Mouse (Mus musculus) ES-Bruce4 (cell line): Measurements from ENCODE around the gene Asb16. TPM values are rescaled to one million over a fixed set of nuclear protein-coding genes. Genes with fewer than 3 reads are reported as not detected.
A peak's percentile ranks its signal among the peaks of the same experiment; 100 is the strongest.

Experiments
- H3K27ac ChIP-seq: 2 replicates; pipeline ENCODE4 v1.5.1; 2012; ENCODE audit warnings: low read length, inconsistent platforms; ENCODE audit not compliant: insufficient read depth
- H3K27me3 ChIP-seq: 2 replicates; pipeline ENCODE4 v1.6.1; 2012; ENCODE audit warnings: mild to moderate bottlenecking, low read length, inconsistent platforms; ENCODE audit not compliant: control insufficient read depth, poor library complexity, insufficient read depth, severe bottlenecking
- H3K36me3 ChIP-seq: 2 replicates; pipeline ENCODE4 v1.6.1; 2012; ENCODE audit warnings: inconsistent platforms, mild to moderate bottlenecking, low read length, moderate library complexity; ENCODE audit not compliant: control insufficient read depth, poor library complexity, insufficient read depth, severe bottlenecking
- H3K4me1 ChIP-seq: one replicate; pipeline ENCODE4 v1.8.1; 2011; ENCODE audit warnings: low read length; ENCODE audit not compliant: control insufficient read depth, insufficient read depth
- H3K4me3 ChIP-seq: 2 replicates; pipeline ENCODE4 v1.5.1; 2011; ENCODE audit warnings: low read depth, mild to moderate bottlenecking, low read length
- H3K9ac ChIP-seq: 2 replicates; pipeline ENCODE4 v1.6.1; 2012; ENCODE audit warnings: low read depth, mild to moderate bottlenecking, inconsistent platforms; ENCODE audit not compliant: poor library complexity, severe bottlenecking
- H3K9me3 ChIP-seq: replicated peaks from 2 replicates; pipeline ENCODE4 v1.6.1; 2012; ENCODE audit warnings: mild to moderate bottlenecking, low read length, inconsistent platforms; ENCODE audit not compliant: control insufficient read depth, poor library complexity, insufficient read depth, severe bottlenecking
- CTCF ChIP-seq: IDR thresholded peaks from one replicate; pipeline ENCODE4 v1.8.1; 2011; ENCODE audit warnings: low read depth, low read length
- EP300 ChIP-seq: IDR thresholded peaks from 2 replicates; pipeline ENCODE4 v1.6.1; 2011; ENCODE audit warnings: low read depth, low read length; ENCODE audit not compliant: insufficient read depth
- POLR2A ChIP-seq: IDR thresholded peaks from one replicate; pipeline ENCODE4 v1.8.1; 2011; ENCODE audit warnings: low read length; ENCODE audit not compliant: insufficient read depth
- polyA plus RNA-seq: library from polyadenylated mRNA; stranded (reverse); fragments of >200 nt; gene quantifications from 2 replicates; pipeline ENCODE4 v1.2.4, GENCODE M21; 2011; ENCODE audit warnings: low read depth; ENCODE audit not compliant: missing spikeins, insufficient read depth, insufficient read length

Gene Asb16
- polyA plus RNA-seq, 1 experiment, result 0.70 TPM

DNA sequence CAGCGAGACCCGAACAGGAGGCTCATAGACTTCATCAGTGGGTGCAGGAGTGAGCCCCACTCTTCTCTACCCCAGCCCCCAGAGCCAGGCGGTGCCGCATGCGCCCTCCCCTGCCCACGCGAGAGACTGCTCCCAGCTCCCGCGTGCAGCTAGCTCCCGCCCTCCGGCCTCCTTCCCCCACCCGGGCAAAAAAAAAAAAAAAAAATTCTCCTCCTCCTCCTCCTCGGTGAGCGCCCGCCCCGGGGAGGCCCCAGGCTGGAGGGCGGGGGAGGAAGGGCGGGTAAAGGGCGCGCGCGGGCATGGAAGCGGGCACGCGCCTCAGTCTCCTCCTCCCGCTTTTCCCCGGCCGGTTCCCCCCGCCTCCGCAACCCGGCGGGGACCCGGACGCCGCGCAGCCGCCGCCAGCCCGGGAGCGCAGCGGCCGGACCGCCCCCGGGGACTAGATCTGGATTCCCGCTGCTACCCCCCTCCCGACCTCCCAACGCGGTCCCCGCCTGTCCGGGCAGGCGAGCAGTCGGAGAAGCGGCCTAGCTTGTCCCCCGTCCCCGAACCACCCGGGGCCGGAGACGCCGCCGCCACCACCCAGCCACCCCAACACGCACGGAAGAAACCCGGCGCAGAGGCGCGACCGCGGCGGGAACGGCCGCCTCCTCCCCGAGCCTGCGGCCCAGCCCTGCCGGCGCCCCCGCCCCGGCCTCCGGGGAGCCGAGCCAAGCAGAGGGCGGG is 48.2 kb downstream of the Asb16 start:
- Histone ChIP-seq H3K27me3 (no peaks in the 10 kb centered on the region), H3K4me3 (peak overlapping the region; percentile 94), H3K27ac (peak overlapping the region; percentile 85), H3K9me3 (no peaks in the 10 kb centered on the region), H3K36me3 (peaks cover 24% of the 10 kb centered on the region), H3K4me1 (no peaks in the 10 kb centered on the region), H3K9ac (peak overlapping the region; percentile 100)
- TF ChIP-seq EP300, result 0 out of 2 replicates have a peak, but pooled peaks have one; percentile 27
- no peak for TF ChIP-seq CTCF
- TF ChIP-seq POLR2A, result no peak

DNA sequence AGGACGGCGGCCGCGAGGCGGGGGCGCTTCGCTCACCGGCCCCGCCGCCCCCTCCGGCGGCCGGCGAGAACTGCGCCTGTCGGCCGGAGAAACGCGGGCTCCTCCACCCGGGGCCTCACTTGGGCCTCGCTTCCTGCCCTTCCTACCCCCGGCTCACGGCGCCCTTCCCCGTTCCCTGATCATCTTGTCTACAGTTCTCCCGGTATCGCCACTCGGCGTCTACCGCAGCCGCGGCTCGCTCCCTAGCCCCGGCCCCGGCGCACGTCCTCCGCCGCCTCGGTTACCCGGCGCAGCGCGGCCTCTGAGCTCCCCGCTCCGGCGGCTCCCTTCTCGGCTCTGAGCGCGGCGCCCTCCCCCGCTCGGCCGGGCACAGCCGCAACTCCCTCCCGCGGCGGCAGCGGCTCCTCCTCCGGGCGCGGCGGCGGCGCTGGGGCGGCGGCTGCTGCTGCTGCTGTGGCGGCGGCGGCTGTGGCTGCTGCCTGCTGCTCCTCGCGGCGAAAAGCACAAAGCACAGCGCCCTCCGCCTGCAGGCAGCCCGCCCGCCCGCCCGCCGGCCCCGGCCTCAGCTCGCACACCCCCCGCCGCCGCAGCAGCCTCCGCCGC is 48.9 kb downstream of the Asb16 start:
- H3K4me1 ChIP-seq, result no peaks in the 10 kb centered on the region

DNA sequence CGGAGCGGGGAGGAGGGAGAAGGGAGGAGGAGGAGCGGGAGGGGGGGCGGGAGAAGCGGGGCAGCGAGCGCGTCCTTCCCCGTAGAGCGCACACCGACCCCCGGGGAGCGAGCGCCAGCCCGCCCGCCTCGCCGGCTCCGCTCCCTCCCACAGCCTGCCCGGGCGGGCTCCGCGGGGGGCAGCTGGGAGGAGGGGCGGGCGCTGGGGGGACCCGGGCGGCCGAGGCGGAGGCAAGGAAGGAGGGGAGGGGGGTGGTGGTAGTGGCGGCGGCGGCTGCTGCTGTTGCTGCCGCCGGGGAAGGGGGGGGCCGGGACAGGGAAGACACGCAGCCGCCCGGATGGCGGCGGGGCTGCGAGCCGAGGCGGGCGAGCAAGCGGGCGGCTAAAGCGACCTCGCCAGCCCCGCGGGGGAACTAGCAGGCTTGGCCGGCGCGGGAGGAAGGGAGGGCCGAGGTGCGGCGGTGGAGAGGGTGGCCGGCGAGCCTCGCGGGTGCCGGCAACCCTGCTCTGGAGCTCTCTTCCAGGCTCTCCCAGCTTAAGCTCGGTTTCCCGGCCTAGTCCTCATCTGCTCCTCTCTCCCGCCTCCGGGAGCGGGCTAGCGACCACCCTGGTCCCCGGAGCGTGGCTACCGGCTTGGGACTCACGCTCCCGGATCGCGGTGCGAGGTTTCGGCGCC is 49.5 kb downstream of the Asb16 start:
- Histone ChIP-seq H3K4me3 (peak overlapping the region; percentile 90), H3K27me3 (no peaks in the 10 kb centered on the region), H3K9ac (peak overlapping the region; percentile 100), H3K9me3 (no peaks in the 10 kb centered on the region), H3K36me3 (peaks cover 14% of the 10 kb centered on the region), H3K27ac (peak overlapping the region; percentile 77), H3K4me1 (peaks cover 2% of the 10 kb centered on the region)
- TF ChIP-seq CTCF, result no peak
- TF ChIP-seq POLR2A, result no peak
- TF ChIP-seq EP300, result no peak

More for the DNA sequence above, 48.9 kb downstream of the Asb16 start:
- H3K9me3 ChIP-seq, result no peaks in the 10 kb centered on the region
- peaks cover 20% of the 10 kb centered on the region for H3K36me3 ChIP-seq
- H3K4me3 ChIP-seq, result peak overlapping the region; percentile 93
- H3K27ac ChIP-seq, result peak overlapping the region; percentile 85
- H3K9ac ChIP-seq, result peak overlapping the region; percentile 100
- TF ChIP-seq CTCF (no peak), POLR2A (no peak), EP300 (no peak)
- no peaks in the 10 kb centered on the region for H3K27me3 ChIP-seq

DNA sequence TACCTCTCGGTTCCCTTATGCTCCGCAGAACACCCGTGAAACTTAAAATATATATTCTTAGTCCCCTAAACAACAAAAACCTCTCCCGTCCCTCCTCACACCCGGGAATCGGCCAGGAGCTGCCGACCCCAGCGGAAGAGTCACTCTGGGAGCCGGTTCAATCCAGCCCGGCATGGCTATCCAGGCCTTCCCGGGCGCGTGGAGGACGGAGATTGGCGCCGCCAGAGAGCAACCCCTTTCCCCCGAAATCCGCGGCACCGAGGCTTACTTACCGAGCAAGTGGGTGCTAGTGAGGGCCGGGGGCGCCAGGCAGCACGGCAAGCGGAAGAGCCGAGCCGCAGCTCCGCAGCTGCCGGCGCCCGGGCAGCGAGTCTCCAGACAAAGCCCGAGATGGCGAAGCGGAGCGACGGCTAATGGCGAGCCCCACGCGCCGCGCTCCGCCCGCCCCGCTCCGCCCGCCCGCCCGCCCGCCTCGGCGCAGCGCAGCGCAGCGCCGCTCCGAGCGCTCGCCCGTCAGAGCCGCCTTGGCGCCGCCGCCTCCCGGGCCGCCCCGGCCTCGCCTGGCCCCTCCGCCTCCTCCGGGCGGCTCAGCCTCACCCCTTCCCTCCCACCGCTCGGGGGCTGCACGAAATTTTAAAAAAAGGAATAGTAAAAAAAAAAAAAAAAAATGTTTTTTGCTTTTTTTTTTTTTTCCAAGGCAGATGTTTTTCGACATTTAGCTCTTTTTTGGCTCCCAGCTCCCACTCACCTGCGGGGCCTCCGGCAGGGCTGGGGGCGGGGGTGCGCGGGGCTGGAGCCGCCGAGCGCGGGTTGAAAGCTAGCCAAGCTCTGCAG is 50.2 kb downstream of the Asb16 start:
- H3K27me3 ChIP-seq, result no peaks in the 10 kb centered on the region
- peak overlapping the region; percentile 90 for H3K4me3 ChIP-seq
- H3K9me3 ChIP-seq, result no peaks in the 10 kb centered on the region
- peaks cover 2% of the 10 kb centered on the region for H3K4me1 ChIP-seq
- H3K27ac ChIP-seq, result peak overlapping the region; percentile 83
- H3K36me3 ChIP-seq, result peaks cover 11% of the 10 kb centered on the region
- no peak for TF ChIP-seq CTCF
- TF ChIP-seq EP300, result no peak
- TF ChIP-seq POLR2A, result no peak
- H3K9ac ChIP-seq, result peak overlapping the region; percentile 100

DNA sequence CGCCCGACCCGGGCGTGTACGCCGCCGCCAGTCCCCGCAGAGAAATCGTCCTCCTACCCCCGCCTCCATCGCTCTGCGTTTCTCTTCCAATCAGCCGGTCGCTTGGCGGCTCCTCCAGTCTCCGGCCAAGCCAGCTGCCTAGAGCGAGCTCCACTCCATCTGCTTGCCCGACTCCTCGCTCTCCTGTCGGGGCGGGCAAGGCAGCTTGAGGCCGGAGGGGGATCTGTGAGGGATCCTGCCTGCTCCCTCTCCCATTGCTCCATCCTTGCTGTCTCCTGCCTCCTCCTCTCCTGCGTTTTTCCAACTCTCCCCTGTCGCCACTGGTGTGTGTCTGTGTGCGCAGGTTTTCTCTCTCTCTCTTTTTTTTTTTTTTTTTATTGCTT is 50.9 kb downstream of the Asb16 start, which contains the start of gene Ubtf:
TSS of gene Ubtf (minus strand) at position 333 of the 383 bp plus-strand sequence.
- peaks cover 5% of the 10 kb centered on the region for H3K36me3 ChIP-seq
- peak within 1 kb of the TSS; percentile 83 for H3K27ac ChIP-seq
- H3K9me3 ChIP-seq, result no peaks in the 10 kb centered on the region
- H3K4me1 ChIP-seq, result peaks cover 2% of the 10 kb centered on the region
- H3K9ac ChIP-seq, result peak within 1 kb of the TSS; percentile 100
- no peak for TF ChIP-seq POLR2A
- TF ChIP-seq CTCF, result no peak
- TF ChIP-seq EP300, result no peak
- no peaks in the 10 kb centered on the region for H3K27me3 ChIP-seq
- peak within 1 kb of the TSS; percentile 90 for H3K4me3 ChIP-seq
